Mouse (Mus musculus): ENCODE data around the gene Eef1akmt2.

- TF ChIP-seq CTCF (IDR thresholded peaks at IDR 0.05; ENCODE audit: control insufficient read depth, insufficient read depth, low read length) = no peak
- no peak for TF ChIP-seq POLR2A (IDR thresholded peaks at IDR 0.05; ENCODE audit: borderline replicate concordance, control insufficient read depth, low read depth, low read length)
Measured at GRCm38 (mm10) chr7:132875391-132876086, 23.1 kb upstream of the Eef1akmt2 start.
